Mouse (Mus musculus) midbrain, embryonic 13.5 days (tissue): ENCODE data around the gene Calcrl. TPM values are rescaled to one million over a fixed set of nuclear protein-coding genes. Genes with fewer than 3 reads are reported as not detected.

Experiments
- ATAC-seq: fragments of 200-750 bp; cut with Nextera tagmentation; 2 replicates; pipeline ENCODE4 v1.8.0; 2017; ENCODE audit warnings: mild to moderate bottlenecking, moderate TSS enrichment, moderate library complexity
- H3K27ac ChIP-seq: fragments of 300-500 bp; sonication (generic); 2 replicates; pipeline ENCODE4 v1.5.1; 2015; ENCODE audit warnings: inconsistent platforms, mild to moderate bottlenecking, moderate library complexity
- H3K27me3 ChIP-seq: fragments of 300-500 bp; sonication (generic); 2 replicates; pipeline ENCODE4 v1.6.1; 2015; ENCODE audit warnings: mild to moderate bottlenecking, inconsistent platforms
- H3K36me3 ChIP-seq: fragments of 300-500 bp; sonication (generic); 2 replicates; pipeline ENCODE4 v1.6.1; 2015; ENCODE audit warnings: mild to moderate bottlenecking, inconsistent platforms
- H3K4me1 ChIP-seq: fragments of 300-500 bp; sonication (generic); replicated peaks from 2 replicates; pipeline ENCODE4 v1.6.1; 2015; ENCODE audit warnings: inconsistent platforms
- H3K4me2 ChIP-seq: fragments of 300-500 bp; sonication (generic); replicated peaks from 2 replicates; pipeline ENCODE4 v1.6.1; 2015; ENCODE audit warnings: moderate library complexity, mild to moderate bottlenecking, inconsistent platforms
- H3K4me3 ChIP-seq: fragments of 300-500 bp; sonication (generic); replicated peaks from 2 replicates; pipeline ENCODE4 v1.5.1; 2015; ENCODE audit warnings: mild to moderate bottlenecking, inconsistent platforms
- H3K9ac ChIP-seq: fragments of 300-500 bp; sonication (generic); replicated peaks from 2 replicates; pipeline ENCODE4 v1.6.1; 2015; ENCODE audit warnings: mild to moderate bottlenecking, inconsistent platforms
- H3K9me3 ChIP-seq: fragments of 300-500 bp; sonication (generic); 2 replicates; pipeline ENCODE4 v1.6.1; 2016; ENCODE audit warnings: mild to moderate bottlenecking, inconsistent platforms
- WGBS: fragments of 180-500 bp; shearing (Covaris S2); methylation state at CpG from one replicate; pipeline ENCODE4 v1.1.7; 2015; 5-methylcytosine and 5-hydroxymethylcytosine counted together
- polyA plus RNA-seq: library from polyadenylated mRNA; unstranded; fragments of >200 nt; fragmentation: Nextera tagmentation; extraction: Ambion mirVana; gene quantifications from 2 replicates; pipeline ENCODE4 v1.2.1, GENCODE M21; 2015

Calcrl gene
- polyA plus RNA-seq, 1 experiment from 2014 or later = 8.5 TPM

GRCm38 (mm10) chr2:84292351-84293000 lies 132.7 kb downstream of the Calcrl start:
- no peak for ATAC-seq
- no peak overlapping the region for H3K27ac ChIP-seq
- H3K4me3 ChIP-seq = no peak overlapping the region
- H3K36me3 ChIP-seq = no peaks in the 10 kb centered on the region
- no peaks in the 10 kb centered on the region for H3K9me3 ChIP-seq
- no peaks in the 10 kb centered on the region for H3K27me3 ChIP-seq
- H3K4me1 ChIP-seq = no peaks in the 10 kb centered on the region; the same call in 1 of the 2 replicates
- no peak overlapping the region for H3K4me2 ChIP-seq
- no peak overlapping the region for H3K9ac ChIP-seq
- WGBS = 94% methylated on average over 4 of the region's 4 CpGs

- Histone ChIP-seq H3K27me3 (no peaks in the 10 kb centered on the region), H3K4me3 (no peak overlapping the region), H3K4me2 (no peak overlapping the region), H3K9me3 (no peaks in the 10 kb centered on the region), H3K9ac (no peak overlapping the region), H3K27ac (no peak overlapping the region), H3K4me1 (no peaks in the 10 kb centered on the region), H3K36me3 (no peaks in the 10 kb centered on the region)
- ATAC-seq = no peak
- WGBS = 74% methylated on average over 7 of the region's 7 CpGs
These were observed 136.2 kb downstream of the Calcrl start for GRCm38 (mm10) chr2:84288940-84289557.

Other genes with a start within 250 kb of the Calcrl start
- 13.6 and 15.0 TPM in 2 replicates for gene Tfpi, start 51.4 kb upstream of the Calcrl start, polyA plus RNA-seq
- gene Ctnnd1, start 225.4 kb upstream of the Calcrl start, polyA plus RNA-seq = 30.4 and 38.0 TPM in 2 replicates
- gene Btbd18, start 233.7 kb upstream of the Calcrl start, polyA plus RNA-seq = 0.35 and 0.42 TPM in 2 replicates
- gene Selenoh, start 245.4 kb upstream of the Calcrl start, polyA plus RNA-seq = 272 and 278 TPM in 2 replicates